Mouse (Mus musculus): ENCODE measurements around the gene Apbb1ip.

DNA sequence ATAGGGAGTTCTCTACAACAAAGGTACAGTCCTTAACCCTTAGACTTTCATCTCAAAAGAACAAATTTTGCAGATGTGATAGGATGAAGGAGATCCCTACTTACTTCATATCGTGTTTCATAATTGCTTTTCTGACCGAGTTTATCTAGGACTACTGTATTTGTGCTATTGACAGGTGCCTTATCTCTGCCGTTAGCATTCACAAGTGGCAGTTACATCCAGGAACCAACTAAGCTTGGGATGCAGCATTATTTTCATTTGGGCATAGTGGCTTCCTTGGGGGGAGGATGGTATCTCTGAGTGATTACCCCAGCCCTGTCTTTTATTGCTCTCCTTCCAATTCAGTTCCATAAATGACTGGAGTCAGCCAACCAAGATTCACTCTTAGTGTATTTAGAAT lies 8.2 kb downstream of the Apbb1ip start:
- TF ChIP-seq EP300 (IDR thresholded peaks at IDR 0.05) (no peak), CTCF (IDR thresholded peaks at IDR 0.05) (no peak)

All from lung, postnatal 0 days (tissue).